Mouse (Mus musculus) heart, postnatal 4 days (tissue): ENCODE data around the gene Uhrf1bp1. TPM values are rescaled to one million over a fixed set of nuclear protein-coding genes. Genes with fewer than 3 reads are reported as not detected.
A peak's percentile ranks its signal among the peaks of the same experiment; 100 is the strongest.

Experiments
- DNase-seq: peaks from one replicate; pipeline ENCODE4 v3.0.0; 2021
- total RNA-seq, 2 experiments: library from RNA; stranded (reverse); gene quantifications; 2 replicates each; pipeline ENCODE4 v1.2.3; 2021

Uhrf1bp1 gene
- total RNA-seq, 2 experiments from 2014 or later = 20.7 to 21.9 TPM

- no peak for DNase-seq
Observed at GRCm38 (mm10) chr17:27911371-27911770, 55.1 kb downstream of the Uhrf1bp1 start.

GRCm38 (mm10) chr17:27914742-27915141 is 58.5 kb downstream of the Uhrf1bp1 start:
- DNase-seq = no peak

- DNase-seq = no peak
Observed at GRCm38 (mm10) chr17:27916366-27916765, 60.1 kb downstream of the Uhrf1bp1 start.

GRCm38 (mm10) chr17:27920676-27921075 is 64.4 kb downstream of the Uhrf1bp1 start:
- DNase-seq = peak; percentile 54

- DNase-seq = no peak
Observed at GRCm38 (mm10) chr17:27922174-27922712, 66.0 kb downstream of the Uhrf1bp1 start.

GRCm38 (mm10) chr17:27925054-27925453 is 68.8 kb downstream of the Uhrf1bp1 start:
- no peak for DNase-seq

GRCm38 (mm10) chr17:27925504-27925903 is 69.3 kb downstream of the Uhrf1bp1 start:
- no peak for DNase-seq

- no peak for DNase-seq
Observed at GRCm38 (mm10) chr17:27930291-27930690, 74.0 kb downstream of the Uhrf1bp1 start.

- DNase-seq = no peak
Observed at GRCm38 (mm10) chr17:27931826-27932225, 75.6 kb downstream of the Uhrf1bp1 start.

GRCm38 (mm10) chr17:27934136-27934910 is 78.1 kb downstream of the Uhrf1bp1 start:
- DNase-seq = no peak

GRCm38 (mm10) chr17:27935091-27935490 is 78.8 kb downstream of the Uhrf1bp1 start:
- no peak for DNase-seq

- DNase-seq = no peak
Observed at GRCm38 (mm10) chr17:27937054-27937615, 80.9 kb downstream of the Uhrf1bp1 start.

GRCm38 (mm10) chr17:27938121-27938754 is 82.0 kb downstream of the Uhrf1bp1 start:
- DNase-seq = peak; percentile 24

- peak; percentile 31 for DNase-seq
Observed at GRCm38 (mm10) chr17:27939028-27939427, 82.8 kb downstream of the Uhrf1bp1 start.

- no peak for DNase-seq
Observed at GRCm38 (mm10) chr17:27940352-27940751, 84.1 kb downstream of the Uhrf1bp1 start.

GRCm38 (mm10) chr17:27941178-27941577 is 84.9 kb downstream of the Uhrf1bp1 start:
- no peak for DNase-seq

GRCm38 (mm10) chr17:27941698-27942097 is 85.5 kb downstream of the Uhrf1bp1 start:
- DNase-seq = no peak

- DNase-seq = no peak
Observed at GRCm38 (mm10) chr17:27942131-27942530, 85.9 kb downstream of the Uhrf1bp1 start.

GRCm38 (mm10) chr17:27945546-27946216 is 89.4 kb downstream of the Uhrf1bp1 start:
- peak; percentile 49 for DNase-seq

- DNase-seq = no peak
Observed at GRCm38 (mm10) chr17:27946371-27946770, 90.1 kb downstream of the Uhrf1bp1 start.

- DNase-seq = no peak
Observed at GRCm38 (mm10) chr17:27947155-27947554, 90.9 kb downstream of the Uhrf1bp1 start.
